Mouse (Mus musculus): Measurements from ENCODE around the gene Gm20532.

DNA sequence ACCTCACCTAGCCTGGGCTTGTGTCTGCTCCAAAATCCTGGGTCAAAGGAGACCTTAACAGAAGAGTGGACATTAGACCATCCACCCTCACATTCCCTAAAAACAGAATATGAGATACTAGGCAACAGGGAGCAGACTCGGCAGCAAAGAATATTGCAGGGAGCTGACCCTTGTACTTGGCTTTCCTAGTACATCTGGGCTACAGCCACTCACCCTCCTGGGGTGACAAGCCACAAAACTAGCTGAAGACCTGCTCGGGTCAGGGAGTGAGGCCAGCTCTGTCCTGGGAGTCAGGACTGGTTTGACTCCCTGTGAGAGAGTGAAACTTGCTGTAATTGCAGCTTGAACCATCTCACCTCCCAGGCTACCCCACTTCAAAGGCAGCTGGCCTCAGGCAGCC lies 46.9 kb upstream of the Gm20532 start:
- TF ChIP-seq CTCF (conservative IDR thresholded peaks at IDR 0.05; ENCODE audit: low read length) (no peak), POU5F1 (IDR thresholded peaks at IDR 0.05; ENCODE audit: borderline replicate concordance, low read length) (no peak)

Measured in E14TG2a.4 (cell line).